Mouse (Mus musculus) hindbrain, embryonic 12.5 days (tissue): ENCODE results near the gene Fcer1g. TPM values are rescaled to one million over a fixed set of nuclear protein-coding genes. Genes with fewer than 3 reads are reported as not detected.

Source experiments
- ATAC-seq: fragments of 200-750 bp; cut with Nextera tagmentation; 2 replicates; pipeline ENCODE4 v1.8.0; 2017; ENCODE audit warnings: moderate TSS enrichment; ENCODE audit not compliant: low FRiP score
- H3K27ac ChIP-seq: fragments of 300-500 bp; sonication (generic); 2 replicates; pipeline ENCODE4 v1.5.1; 2016; ENCODE audit warnings: mild to moderate bottlenecking
- H3K27me3 ChIP-seq: fragments of 300-500 bp; sonication (generic); 2 replicates; pipeline ENCODE4 v1.6.1; 2016; ENCODE audit warnings: mild to moderate bottlenecking
- H3K36me3 ChIP-seq: fragments of 300-500 bp; sonication (generic); 2 replicates; pipeline ENCODE4 v1.6.1; 2016; ENCODE audit warnings: mild to moderate bottlenecking
- H3K4me1 ChIP-seq: fragments of 300-500 bp; sonication (generic); 2 replicates; pipeline ENCODE4 v1.6.1; 2016
- H3K4me2 ChIP-seq: fragments of 300-500 bp; sonication (generic); replicated peaks from 2 replicates; pipeline ENCODE4 v1.6.1; 2016; ENCODE audit warnings: mild to moderate bottlenecking
- H3K4me3 ChIP-seq: fragments of 300-500 bp; sonication (generic); 2 replicates; pipeline ENCODE4 v1.5.1; 2016; ENCODE audit warnings: mild to moderate bottlenecking
- H3K9ac ChIP-seq: fragments of 300-500 bp; sonication (generic); 2 replicates; pipeline ENCODE4 v1.6.1; 2016; ENCODE audit warnings: mild to moderate bottlenecking, moderate library complexity
- H3K9me3 ChIP-seq: fragments of 300-500 bp; sonication (generic); replicated peaks from 2 replicates; pipeline ENCODE4 v1.6.1; 2016; ENCODE audit warnings: mild to moderate bottlenecking
- WGBS: fragments of 180-500 bp; shearing (Covaris S2); methylation state at CpG from one replicate; pipeline ENCODE4 v1.1.7; 2016; 5-methylcytosine and 5-hydroxymethylcytosine counted together
- polyA plus RNA-seq: library from polyadenylated mRNA; unstranded; fragments of >200 nt; fragmentation: Nextera tagmentation; extraction: Ambion mirVana; gene quantifications from 2 replicates; pipeline ENCODE4 v1.2.1, GENCODE M21; 2016

The Fcer1g gene
- polyA plus RNA-seq, 1 experiment from 2014 or later: 22.1 TPM

GRCm38 (mm10) chr1:171232800-171233730 lies 1.1 kb downstream of the Fcer1g start:
- Histone ChIP-seq H3K36me3 (peaks cover 48% of the 10 kb centered on the region), H3K4me2 (no peak overlapping the region), H3K27ac (no peak overlapping the region), H3K4me1 (0 out of 2 replicates have a peak, but pooled peaks cover 2% of the 10 kb centered on the region), H3K27me3 (no peaks in the 10 kb centered on the region), H3K4me3 (no peak overlapping the region), H3K9me3 (no peaks in the 10 kb centered on the region), H3K9ac (no peak overlapping the region)
- 87% methylated on average over 12 of the region's 12 CpGs for WGBS
- ATAC-seq: no peak

GRCm38 (mm10) chr1:171232348-171232747 lies 1.8 kb downstream of the Fcer1g start:
- Histone ChIP-seq H3K27ac (no peak overlapping the region), H3K4me1 (0 out of 2 replicates have a peak, but pooled peaks cover 2% of the 10 kb centered on the region), H3K4me2 (no peak overlapping the region), H3K36me3 (peaks cover 40% of the 10 kb centered on the region), H3K9me3 (no peaks in the 10 kb centered on the region), H3K27me3 (no peaks in the 10 kb centered on the region), H3K4me3 (no peak overlapping the region), H3K9ac (no peak overlapping the region)
- no peak for ATAC-seq
- 90% methylated on average over 5 of the region's 5 CpGs for WGBS

- Histone ChIP-seq H3K36me3 (peaks cover 35% of the 10 kb centered on the region), H3K9ac (no peak overlapping the region), H3K27ac (no peak overlapping the region), H3K27me3 (no peaks in the 10 kb centered on the region), H3K9me3 (no peaks in the 10 kb centered on the region), H3K4me2 (no peak overlapping the region), H3K4me3 (no peak overlapping the region), H3K4me1 (0 out of 2 replicates have a peak, but pooled peaks cover 2% of the 10 kb centered on the region)
- 71% methylated on average over 4 of the region's 4 CpGs for WGBS
- no peak for ATAC-seq
Observed at GRCm38 (mm10) chr1:171231844-171232243, 2.3 kb downstream of the Fcer1g start.

GRCm38 (mm10) chr1:171230215-171230614 lies 4.0 kb downstream of the Fcer1g start:
- ATAC-seq: no peak
- WGBS: 46% methylated on average over 3 of the region's 3 CpGs
- no peak overlapping the region for H3K9ac ChIP-seq
- peaks cover 20% of the 10 kb centered on the region for H3K36me3 ChIP-seq
- H3K27ac ChIP-seq: no peak overlapping the region
- H3K4me2 ChIP-seq: no peak overlapping the region
- H3K27me3 ChIP-seq: no peaks in the 10 kb centered on the region
- H3K9me3 ChIP-seq: no peaks in the 10 kb centered on the region
- no peak overlapping the region for H3K4me3 ChIP-seq
- H3K4me1 ChIP-seq: 0 out of 2 replicates have a peak, but pooled peaks cover 2% of the 10 kb centered on the region

GRCm38 (mm10) chr1:171229750-171230149 lies 4.4 kb downstream of the Fcer1g start:
- Histone ChIP-seq H3K36me3 (peaks cover 15% of the 10 kb centered on the region), H3K9ac (no peak overlapping the region), H3K4me2 (no peak overlapping the region), H3K27me3 (no peaks in the 10 kb centered on the region), H3K4me1 (0 out of 2 replicates have a peak, but pooled peaks cover 2% of the 10 kb centered on the region), H3K4me3 (no peak overlapping the region), H3K27ac (no peak overlapping the region), H3K9me3 (no peaks in the 10 kb centered on the region)
- 50% methylated on average over 6 of the region's 6 CpGs for WGBS
- ATAC-seq: no peak

- no peak overlapping the region for H3K9ac ChIP-seq
- no peak overlapping the region for H3K27ac ChIP-seq
- no peak overlapping the region for H3K4me2 ChIP-seq
- no peak overlapping the region for H3K4me3 ChIP-seq
- H3K27me3 ChIP-seq: no peaks in the 10 kb centered on the region
- no peak for ATAC-seq
- no peaks in the 10 kb centered on the region for H3K36me3 ChIP-seq
- WGBS: 96% methylated on average over 1 of the region's 1 CpGs
- H3K4me1 ChIP-seq: peaks cover 5% of the 10 kb centered on the region; the same call in 1 of the 2 replicates
- no peaks in the 10 kb centered on the region for H3K9me3 ChIP-seq
Observed at GRCm38 (mm10) chr1:171227879-171228278, 6.3 kb downstream of the Fcer1g start.

- H3K9me3 ChIP-seq: no peaks in the 10 kb centered on the region
- H3K4me3 ChIP-seq: no peak overlapping the region
- H3K27ac ChIP-seq: no peak overlapping the region
- no peak overlapping the region for H3K4me2 ChIP-seq
- no peak overlapping the region for H3K9ac ChIP-seq
- ATAC-seq: no peak
- no peaks in the 10 kb centered on the region for H3K36me3 ChIP-seq
- H3K27me3 ChIP-seq: no peaks in the 10 kb centered on the region
- WGBS: 43% methylated on average over 4 of the region's 4 CpGs
- peaks cover 7% of the 10 kb centered on the region for H3K4me1 ChIP-seq
Observed at GRCm38 (mm10) chr1:171226780-171227179, 7.4 kb downstream of the Fcer1g start.

GRCm38 (mm10) chr1:171224857-171225256 lies 9.3 kb downstream of the Fcer1g start, which contains the start of gene Apoa2:
Apoa2 (plus strand) TSS chr1:171225054.
- 81% methylated on average over 5 of the region's 5 CpGs for WGBS
- ATAC-seq: no peak
- no peak within 1 kb of the TSS for H3K4me2 ChIP-seq

GRCm38 (mm10) chr1:171223796-171224195 lies 10.4 kb downstream of the Fcer1g start:
- H3K27me3 ChIP-seq: no peaks in the 10 kb centered on the region
- H3K36me3 ChIP-seq: peaks cover 13% of the 10 kb centered on the region; the same call in 1 of the 2 replicates
- WGBS: 88% methylated on average over 2 of the region's 2 CpGs
- H3K4me2 ChIP-seq: no peak overlapping the region
- H3K27ac ChIP-seq: no peak overlapping the region
- H3K4me3 ChIP-seq: no peak overlapping the region
- no peaks in the 10 kb centered on the region for H3K9me3 ChIP-seq
- H3K4me1 ChIP-seq: peaks cover 15% of the 10 kb centered on the region
- no peak for ATAC-seq
- no peak overlapping the region for H3K9ac ChIP-seq

More at GRCm38 (mm10) chr1:171224857-171225256, 9.3 kb downstream of the Fcer1g start, which contains the start of gene Apoa2:
- Histone ChIP-seq H3K4me3 (no peak within 1 kb of the TSS), H3K36me3 (0 out of 2 replicates have a peak, but pooled peaks cover 3% of the 10 kb centered on the region), H3K27me3 (no peaks in the 10 kb centered on the region), H3K9ac (no peak within 1 kb of the TSS), H3K4me1 (peaks cover 15% of the 10 kb centered on the region), H3K9me3 (no peaks in the 10 kb centered on the region), H3K27ac (no peak within 1 kb of the TSS)

- 80% methylated on average over 6 of the region's 6 CpGs for WGBS
- peak overlapping the region; percentile 75; the same call in 1 of the 2 replicates for H3K4me2 ChIP-seq
- no peaks in the 10 kb centered on the region for H3K27me3 ChIP-seq
- no peaks in the 10 kb centered on the region for H3K9me3 ChIP-seq
- no peak overlapping the region for H3K9ac ChIP-seq
- peaks cover 15% of the 10 kb centered on the region for H3K4me1 ChIP-seq
- peak overlapping the region; percentile 49; the same call in 1 of the 2 replicates for H3K27ac ChIP-seq
- H3K36me3 ChIP-seq: peaks cover 19% of the 10 kb centered on the region; the same call in 1 of the 2 replicates
- H3K4me3 ChIP-seq: peak overlapping the region; percentile 57
- ATAC-seq: no peak
Observed at GRCm38 (mm10) chr1:171223168-171223567, 11.0 kb downstream of the Fcer1g start.

GRCm38 (mm10) chr1:171222238-171223155 lies 11.7 kb downstream of the Fcer1g start, which contains the start of gene Tomm40l:
Tomm40l (minus strand) TSS chr1:171222514.
- peak within 1 kb of the TSS; percentile 49 for H3K27ac ChIP-seq
- no peaks in the 10 kb centered on the region for H3K9me3 ChIP-seq
- ATAC-seq: peak; percentile 97
- peaks cover 22% of the 10 kb centered on the region; the same call in 1 of the 2 replicates for H3K36me3 ChIP-seq
- H3K4me1 ChIP-seq: peaks cover 15% of the 10 kb centered on the region
- H3K27me3 ChIP-seq: no peaks in the 10 kb centered on the region
- H3K4me3 ChIP-seq: peak within 1 kb of the TSS; percentile 57
- H3K4me2 ChIP-seq: peak within 1 kb of the TSS; percentile 75
- H3K9ac ChIP-seq: peak within 1 kb of the TSS; percentile 64
- WGBS: 2% methylated on average over 28 of the region's 28 CpGs
